Mouse (Mus musculus) urinary bladder, postnatal 25 days (tissue): ENCODE results near the gene D8Ertd738e.

Experiments used
- DNase-seq: peaks from one replicate; pipeline ENCODE4 v3.0.0; 2022; ENCODE audit warnings: low spot score

D8Ertd738e gene

GRCm38 (mm10) chr8:84236410-84236997 is 13.0 kb downstream of the D8Ertd738e start:
- no peak for DNase-seq

- DNase-seq, result no peak
Measured at GRCm38 (mm10) chr8:84235746-84236409, 13.6 kb downstream of the D8Ertd738e start.

- DNase-seq, result no peak
Measured at GRCm38 (mm10) chr8:84233055-84233454, 16.5 kb downstream of the D8Ertd738e start.

GRCm38 (mm10) chr8:84230735-84231134 is 18.8 kb downstream of the D8Ertd738e start:
- DNase-seq, result no peak

- no peak for DNase-seq
Measured at GRCm38 (mm10) chr8:84223322-84224029, 26.0 kb downstream of the D8Ertd738e start.

GRCm38 (mm10) chr8:84222566-84223165 is 26.9 kb downstream of the D8Ertd738e start:
- no peak for DNase-seq

GRCm38 (mm10) chr8:84220105-84220504 is 29.4 kb downstream of the D8Ertd738e start:
- DNase-seq, result no peak

- no peak for DNase-seq
Measured at GRCm38 (mm10) chr8:84218143-84218542, 31.4 kb downstream of the D8Ertd738e start.

- no peak for DNase-seq
Measured at GRCm38 (mm10) chr8:84217206-84217605, 32.3 kb downstream of the D8Ertd738e start.

- no peak for DNase-seq
Measured at GRCm38 (mm10) chr8:84213277-84213676, 36.2 kb downstream of the D8Ertd738e start.

GRCm38 (mm10) chr8:84211881-84212563 is 37.5 kb downstream of the D8Ertd738e start:
- DNase-seq, result no peak

- no peak for DNase-seq
Measured at GRCm38 (mm10) chr8:84211202-84211601, 38.3 kb downstream of the D8Ertd738e start.

GRCm38 (mm10) chr8:84210167-84210791 is 39.2 kb downstream of the D8Ertd738e start:
- peak; percentile 78 for DNase-seq

- no peak for DNase-seq
Measured at GRCm38 (mm10) chr8:84208381-84209380, 40.8 kb downstream of the D8Ertd738e start.

- DNase-seq, result peak; percentile 34
Measured at GRCm38 (mm10) chr8:84207811-84208210, 41.7 kb downstream of the D8Ertd738e start.

GRCm38 (mm10) chr8:84206666-84207065 is 42.9 kb downstream of the D8Ertd738e start:
- DNase-seq, result no peak

- no peak for DNase-seq
Measured at GRCm38 (mm10) chr8:84205073-84205472, 44.4 kb downstream of the D8Ertd738e start.

- peak; percentile 38 for DNase-seq
Measured at GRCm38 (mm10) chr8:84203975-84204772, 45.3 kb downstream of the D8Ertd738e start.
